Mouse (Mus musculus) kidney, adult 2 months (tissue): Measurements from ENCODE around the gene Tfap2d.

Source experiments
- CTCF ChIP-seq: fragments of 200-500 bp; conservative IDR thresholded peaks from 2 replicates; pipeline ENCODE4 v1.5.1; 2011; ENCODE audit warnings: low read depth, mild to moderate bottlenecking, control low read depth, low read length, moderate library complexity, mixed read lengths; ENCODE audit not compliant: insufficient read depth, insufficient read length
- POLR2A ChIP-seq: fragments of 200-500 bp; IDR thresholded peaks from one replicate; pipeline ENCODE4 v1.6.1; 2011; ENCODE audit warnings: low read depth, low read length, control low read depth

- TF ChIP-seq CTCF (no peak), POLR2A (no peak)
These were observed 46.0 kb upstream of the Tfap2d start for GRCm38 (mm10) chr1:19056861-19057260.
